Mouse (Mus musculus) G1E-ER4 (cell line): ENCODE measurements around the gene Neurl3. TPM values are rescaled to one million over a fixed set of nuclear protein-coding genes. Genes with fewer than 3 reads are reported as not detected.

ENCODE experiments used
- GATA1 ChIP-seq: IDR thresholded peaks from one replicate; pipeline ENCODE4 v1.8.0; 2012; ENCODE audit warnings: low read length, inconsistent platforms
- polyA plus RNA-seq: library from polyadenylated mRNA; stranded (reverse); fragments of >175 nt; gene quantifications from 2 replicates; pipeline ENCODE4 v1.2.3, GENCODE M21; 2012

The Neurl3 gene
- polyA plus RNA-seq, 1 experiment: 13.0 TPM

DNA sequence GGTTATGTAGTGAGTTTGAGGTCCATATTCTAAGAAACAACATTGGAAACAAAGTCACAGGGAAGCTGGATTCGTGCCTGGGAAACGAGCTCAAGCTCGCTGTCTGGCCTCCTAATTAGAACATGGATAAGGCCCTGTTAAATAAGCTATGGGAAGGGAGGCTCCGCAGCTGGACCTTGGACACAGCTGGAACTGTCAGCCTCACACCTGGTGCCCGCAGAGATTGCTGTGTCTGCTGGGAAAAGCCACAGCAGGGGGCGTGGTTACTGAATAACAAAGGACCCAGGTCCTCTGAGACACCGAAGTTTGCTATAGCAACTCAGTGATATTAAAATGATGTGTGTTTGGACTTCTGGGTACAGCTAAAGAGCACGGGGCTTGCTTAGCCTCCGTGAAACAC lies 23.1 kb downstream of the Neurl3 start:
- TF ChIP-seq GATA1: no peak

DNA sequence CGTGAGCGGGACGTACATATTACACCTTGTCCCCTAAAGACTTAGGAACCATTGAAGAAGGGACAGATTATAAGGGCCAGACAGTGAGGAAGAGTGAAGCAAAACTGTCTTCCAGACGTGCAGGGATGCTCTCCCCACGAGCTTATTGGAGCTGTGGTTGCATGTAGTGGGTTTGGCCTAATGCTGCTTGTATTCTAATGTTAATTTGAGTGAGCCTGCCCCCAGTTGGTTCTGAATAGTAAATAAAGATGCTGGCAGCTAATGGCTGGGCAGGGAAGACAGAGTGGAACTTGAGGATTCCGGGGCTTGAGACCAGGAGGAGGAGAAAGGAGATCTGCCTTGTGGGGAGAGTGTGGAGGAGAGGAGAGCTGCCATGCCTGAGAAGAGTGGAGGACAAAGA lies 27.8 kb downstream of the Neurl3 start:
- no peak for TF ChIP-seq GATA1

DNA sequence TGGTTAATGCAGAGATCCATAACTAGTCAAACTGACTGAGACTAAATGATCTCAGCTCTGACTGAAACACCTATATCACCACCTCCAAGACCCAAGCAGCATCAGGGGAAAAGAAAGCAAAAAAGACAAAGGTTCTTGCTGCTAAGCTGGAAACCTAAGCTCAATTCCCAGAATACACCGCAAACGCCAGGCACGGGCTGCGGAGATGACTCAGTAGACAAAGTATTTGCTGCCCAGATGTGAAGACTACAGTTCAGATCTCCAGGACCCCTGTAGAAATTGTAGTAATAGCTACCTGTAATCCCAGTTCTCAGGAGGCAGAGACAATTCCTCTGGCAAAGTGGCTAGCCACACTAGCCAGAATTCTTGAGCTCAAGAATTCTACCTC lies 29.7 kb downstream of the Neurl3 start:
- no peak for TF ChIP-seq GATA1

DNA sequence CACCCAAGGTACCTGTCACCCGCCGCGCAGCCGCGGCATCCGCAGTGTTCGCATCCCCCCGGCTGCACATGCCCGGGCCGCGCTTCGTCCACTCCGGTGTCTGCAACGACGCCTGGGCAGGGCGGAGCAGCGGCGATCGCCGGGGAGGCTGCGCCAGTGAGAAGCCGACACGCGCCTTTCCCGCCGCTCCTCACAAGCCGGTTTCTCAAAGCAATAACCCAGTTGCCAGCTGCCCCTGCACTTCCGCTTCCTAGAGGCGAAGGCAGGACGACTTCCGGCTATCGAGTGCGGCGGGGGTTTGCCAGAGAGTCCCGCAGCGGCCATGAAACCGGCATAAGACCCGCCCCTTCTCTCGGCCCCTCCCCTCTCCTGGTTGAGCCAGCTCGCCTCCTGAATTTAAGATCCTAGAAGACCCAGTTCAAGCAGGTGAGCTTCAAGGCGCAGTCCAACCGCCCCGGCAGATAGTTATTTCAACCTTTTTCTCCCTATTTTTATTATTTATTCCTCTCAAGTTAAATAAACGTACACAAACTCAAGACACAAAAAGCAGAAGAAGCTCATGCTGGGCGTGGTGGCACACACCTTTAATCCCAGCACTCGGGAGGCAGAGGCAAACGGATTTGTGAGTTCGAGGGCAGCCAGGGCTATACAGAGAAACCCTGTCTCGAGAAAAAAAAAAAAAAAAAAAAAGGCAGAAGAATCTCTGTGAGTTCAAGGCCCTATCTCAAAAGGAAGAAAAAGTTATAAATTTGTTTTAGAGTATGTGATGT lies 30.2 kb downstream of the Neurl3 start, which contains the start of gene Uggt1:
Uggt1 (minus strand) TSS at position 663 of the 770 bp plus-strand sequence.
- TF ChIP-seq GATA1: no peak

DNA sequence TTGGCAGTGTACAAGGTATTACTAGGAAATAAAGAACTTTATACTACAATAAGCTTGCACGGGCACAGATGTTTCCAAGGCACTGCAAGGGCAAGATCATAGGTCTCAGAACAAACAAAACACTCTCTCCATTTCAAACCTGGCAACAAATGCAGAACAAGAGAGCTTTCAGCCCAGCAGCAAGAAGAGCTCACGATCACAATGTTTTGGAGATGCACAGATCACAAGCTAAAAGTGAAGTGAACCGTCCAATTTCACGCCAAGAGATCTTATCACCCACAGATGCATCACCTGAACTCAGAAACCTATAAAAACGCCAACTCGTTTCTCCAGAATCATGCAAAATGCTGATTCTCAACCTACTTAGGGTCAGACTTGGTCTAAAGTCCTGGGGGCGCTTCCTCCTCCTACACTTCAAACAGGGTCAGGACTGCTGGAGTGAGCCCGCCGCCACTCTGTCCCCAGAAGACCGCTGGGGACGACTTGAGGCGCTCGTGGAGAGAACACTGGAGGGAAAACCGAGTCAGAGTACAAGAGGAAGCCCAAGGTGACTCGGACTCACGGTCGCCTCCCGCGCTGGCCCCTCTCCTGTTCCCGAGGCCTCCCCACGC lies 30.9 kb downstream of the Neurl3 start:
- peak; percentile 7 for TF ChIP-seq GATA1

DNA sequence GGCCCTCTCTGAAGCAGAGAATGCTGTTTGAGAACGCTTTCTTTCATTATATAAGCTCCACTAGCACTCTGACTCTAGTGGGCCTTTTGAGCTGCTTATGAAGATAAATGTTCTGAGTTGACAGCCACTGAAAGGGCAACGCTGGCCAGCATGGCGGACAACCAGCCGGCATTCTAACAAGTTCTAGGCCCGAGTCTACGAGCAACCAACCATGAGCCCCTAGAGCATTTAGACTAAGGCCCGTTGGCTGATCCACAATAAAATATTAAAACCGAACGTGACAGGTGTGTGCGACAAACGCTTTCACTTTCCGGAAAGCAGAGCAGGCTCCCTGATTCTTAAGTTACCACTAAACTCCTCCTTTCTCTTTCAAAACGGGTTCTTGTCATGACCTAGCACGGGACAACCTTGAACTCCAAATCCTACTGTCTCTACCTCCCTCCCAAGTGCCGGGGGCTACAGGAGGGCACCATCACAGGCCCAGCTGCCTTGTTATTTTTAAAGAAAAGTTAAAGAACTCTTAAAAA lies 32.5 kb downstream of the Neurl3 start:
- no peak for TF ChIP-seq GATA1

DNA sequence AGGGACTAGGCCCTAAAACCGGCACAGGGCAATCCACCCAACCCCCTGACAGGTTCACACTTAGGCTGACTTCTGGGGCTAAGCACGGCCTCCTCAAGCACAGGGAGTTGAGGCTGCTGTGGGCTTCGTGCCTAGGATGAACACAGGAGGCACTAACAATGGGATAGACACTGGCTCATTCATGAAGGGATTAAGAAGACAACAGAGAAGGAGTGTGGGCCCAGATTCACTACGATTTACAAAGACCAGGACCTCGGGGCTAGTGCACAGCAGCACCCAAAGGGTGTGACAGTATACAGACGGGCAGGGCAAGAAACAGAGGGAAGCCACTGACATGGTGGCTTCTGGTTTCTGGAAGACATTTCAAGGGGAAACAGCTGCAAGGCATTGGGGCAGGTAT lies 34.3 kb downstream of the Neurl3 start:
- TF ChIP-seq GATA1: no peak

DNA sequence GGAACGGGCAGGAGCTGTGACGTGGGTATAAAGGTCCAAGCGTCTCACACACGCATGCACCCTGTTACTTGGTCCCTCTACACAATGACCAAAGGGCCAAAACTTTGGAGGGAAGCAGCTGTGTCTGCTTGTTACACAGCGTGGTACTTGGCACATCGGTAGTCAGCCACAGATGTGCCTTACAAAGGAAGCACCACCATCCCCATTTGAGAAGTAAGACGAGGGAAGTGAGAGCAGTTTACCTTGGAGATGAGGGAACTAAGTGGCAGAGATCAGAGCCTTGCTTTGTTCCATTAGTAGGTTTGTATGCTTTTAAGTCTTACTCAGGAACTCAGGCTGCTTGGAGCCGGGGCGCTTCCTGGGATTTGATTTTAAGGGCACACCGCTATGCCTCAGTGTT lies 35.1 kb downstream of the Neurl3 start:
- TF ChIP-seq GATA1: no peak

DNA sequence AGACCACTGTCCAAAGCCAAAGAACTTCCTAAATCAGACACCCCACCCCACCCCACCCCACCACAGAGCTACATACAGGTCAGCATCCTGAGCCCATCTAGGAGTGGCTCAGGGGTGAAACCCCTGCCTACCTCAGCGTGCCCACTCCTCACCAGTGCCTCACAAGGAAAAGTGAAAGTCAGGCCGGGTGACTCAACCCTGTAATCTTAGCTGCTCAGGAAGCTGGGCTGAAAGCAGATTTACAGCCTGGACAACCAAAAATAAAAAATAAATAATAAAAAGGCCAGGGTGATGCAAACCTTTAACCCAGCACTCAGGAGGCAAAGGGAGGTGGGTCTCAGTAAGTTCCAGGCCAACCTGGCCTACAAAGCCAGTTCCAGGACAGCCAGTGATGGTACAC lies 38.6 kb downstream of the Neurl3 start:
- TF ChIP-seq GATA1: no peak

DNA sequence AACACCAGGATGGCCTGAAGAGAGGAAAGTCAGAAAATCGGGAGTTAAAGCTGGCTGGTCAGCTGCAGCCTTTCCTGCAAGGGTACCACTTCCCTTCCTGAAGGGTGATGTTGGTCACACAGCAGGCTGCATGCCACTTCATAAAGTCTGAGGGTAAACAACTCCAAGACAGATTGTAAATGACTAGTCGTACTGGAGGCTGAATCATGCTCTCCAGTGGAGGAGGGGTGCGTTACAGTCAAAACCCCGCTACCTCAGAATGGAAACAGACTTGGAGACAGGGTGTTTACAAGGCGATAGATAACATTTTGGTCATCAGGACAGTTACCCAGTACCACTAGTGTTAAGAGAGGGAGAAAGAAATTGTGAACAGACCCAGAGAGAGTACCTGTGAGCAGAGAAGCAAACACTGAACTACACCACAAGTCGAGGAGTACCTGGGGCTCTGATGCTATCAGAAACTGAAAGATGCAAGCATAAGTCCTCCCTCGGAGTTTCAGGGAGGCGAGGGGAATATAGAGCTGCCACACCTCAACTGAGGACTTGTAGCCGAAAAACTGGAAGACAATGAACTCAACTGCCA lies 39.3 kb downstream of the Neurl3 start:
- TF ChIP-seq GATA1: no peak

DNA sequence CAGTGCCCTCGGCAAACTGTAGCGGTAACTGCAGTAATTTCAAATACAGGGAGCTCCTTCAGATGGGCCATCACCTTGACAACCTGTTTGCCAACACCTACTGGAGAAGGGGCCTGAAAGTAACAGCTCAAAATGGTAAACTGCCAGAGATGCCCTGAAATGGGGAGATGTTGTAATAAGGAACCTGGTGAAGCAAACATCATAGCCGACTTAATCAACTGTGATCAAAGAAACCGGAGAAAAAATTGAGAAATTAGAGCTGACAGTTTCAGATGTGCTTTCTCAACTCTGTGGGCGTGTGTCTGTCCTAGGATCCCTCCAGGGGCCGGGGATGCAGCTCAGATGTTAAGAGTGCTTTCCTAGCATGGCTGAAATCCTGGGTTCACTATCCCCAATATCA lies 41.3 kb downstream of the Neurl3 start:
- no peak for TF ChIP-seq GATA1

DNA sequence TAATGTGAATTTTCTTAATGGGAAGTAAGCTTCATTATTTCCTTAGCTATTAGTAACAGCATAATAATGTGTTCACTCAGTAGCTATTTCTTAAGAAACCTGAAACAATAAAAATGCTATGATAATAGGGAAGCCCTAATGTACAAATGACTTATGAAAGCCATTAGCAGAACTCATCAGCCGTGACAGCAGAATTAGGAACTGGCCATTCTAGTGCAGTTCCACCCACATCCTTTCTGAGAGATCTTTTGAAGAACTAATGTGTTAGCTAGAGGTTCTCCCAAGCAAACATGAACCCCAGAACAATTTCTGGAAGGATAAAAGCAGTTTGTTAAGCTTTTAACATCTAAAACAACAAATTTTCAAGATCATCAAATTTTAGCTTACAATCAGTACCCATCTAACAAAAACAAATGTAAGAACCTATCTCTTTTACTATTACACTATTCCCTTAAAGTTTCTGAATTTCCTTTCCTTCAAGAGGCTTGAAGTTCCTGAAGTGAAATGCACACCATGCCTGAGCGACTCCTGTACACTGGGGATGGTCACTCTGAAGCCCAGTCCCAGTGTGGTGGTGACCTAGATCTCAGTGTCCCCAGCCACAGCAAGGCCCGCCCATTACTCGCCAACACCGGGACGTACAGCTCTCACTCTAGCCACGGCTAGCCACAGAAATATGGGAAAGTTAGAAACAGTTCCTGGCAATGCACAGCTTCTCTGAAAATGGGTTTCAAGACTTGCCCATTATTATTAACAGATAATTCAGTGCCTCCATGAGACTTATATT lies 43.4 kb downstream of the Neurl3 start:
- no peak for TF ChIP-seq GATA1

DNA sequence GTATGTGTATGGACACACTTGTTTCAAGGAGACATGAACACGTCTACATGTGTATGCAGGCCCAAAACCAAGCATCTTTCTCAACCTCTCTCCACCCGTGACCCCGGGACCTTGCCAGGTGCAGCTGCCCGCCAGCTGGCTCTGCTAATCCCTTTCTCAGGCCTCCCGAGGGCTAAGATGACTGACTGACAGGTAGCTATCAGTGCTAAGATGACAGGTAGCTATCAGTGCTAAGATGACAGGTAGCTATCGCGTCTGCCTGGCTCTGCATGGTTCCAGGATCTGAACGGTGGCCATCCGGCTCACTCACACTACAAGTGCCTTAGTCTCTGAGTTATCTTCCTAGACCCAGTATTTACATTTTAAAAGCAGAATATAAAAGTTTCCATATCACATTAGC lies 46.0 kb downstream of the Neurl3 start:
- TF ChIP-seq GATA1: no peak

DNA sequence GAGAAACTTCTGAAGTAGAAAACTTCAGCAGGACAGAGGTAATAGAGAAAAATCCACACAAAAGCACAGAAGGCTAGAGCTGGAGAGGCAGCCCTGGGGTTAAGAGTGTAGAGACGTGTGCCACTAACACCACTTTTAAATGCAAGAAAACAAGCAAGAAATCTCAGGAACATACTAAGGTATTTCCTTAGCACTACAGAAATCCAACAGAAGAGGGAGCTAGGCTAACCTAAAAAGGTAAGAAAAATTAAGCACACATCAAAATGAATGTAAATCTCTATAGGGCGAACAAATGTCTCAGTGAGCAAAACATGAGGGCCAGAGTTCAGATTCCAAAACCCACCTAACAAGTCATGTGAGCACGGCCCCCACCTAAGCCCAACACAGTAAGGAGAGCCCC lies 49.8 kb downstream of the Neurl3 start:
- TF ChIP-seq GATA1: no peak

Other genes starting within 250 kb of the Neurl3 start
- gene Hs6st1, start 206.3 kb downstream of the Neurl3 start, polyA plus RNA-seq: 69.7 and 80.0 TPM in 2 replicates
- gene Uggt1, start 30.0 kb downstream of the Neurl3 start, polyA plus RNA-seq: 8.5 and 10.4 TPM in 2 replicates
- 18.6 and 20.5 TPM in 2 replicates for gene Arid5a, start 33.1 kb upstream of the Neurl3 start, polyA plus RNA-seq
- 25.8 and 45.6 TPM in 2 replicates for gene Kansl3, start 94.5 kb upstream of the Neurl3 start, polyA plus RNA-seq
- not detected in 2 replicates for gene Fer1l5, start 97.6 kb upstream of the Neurl3 start, polyA plus RNA-seq
- gene Lman2l, start 170.6 kb upstream of the Neurl3 start, polyA plus RNA-seq: 11.6 and 12.8 TPM in 2 replicates
- gene Cnnm4, start 196.9 kb upstream of the Neurl3 start, polyA plus RNA-seq: 1.3 and 2.1 TPM in 2 replicates
- 22.7 and 24.8 TPM in 2 replicates for gene Cnnm3, start 237.2 kb upstream of the Neurl3 start, polyA plus RNA-seq